Mouse (Mus musculus): Measurements from ENCODE around the gene Myo1f.

DNA sequence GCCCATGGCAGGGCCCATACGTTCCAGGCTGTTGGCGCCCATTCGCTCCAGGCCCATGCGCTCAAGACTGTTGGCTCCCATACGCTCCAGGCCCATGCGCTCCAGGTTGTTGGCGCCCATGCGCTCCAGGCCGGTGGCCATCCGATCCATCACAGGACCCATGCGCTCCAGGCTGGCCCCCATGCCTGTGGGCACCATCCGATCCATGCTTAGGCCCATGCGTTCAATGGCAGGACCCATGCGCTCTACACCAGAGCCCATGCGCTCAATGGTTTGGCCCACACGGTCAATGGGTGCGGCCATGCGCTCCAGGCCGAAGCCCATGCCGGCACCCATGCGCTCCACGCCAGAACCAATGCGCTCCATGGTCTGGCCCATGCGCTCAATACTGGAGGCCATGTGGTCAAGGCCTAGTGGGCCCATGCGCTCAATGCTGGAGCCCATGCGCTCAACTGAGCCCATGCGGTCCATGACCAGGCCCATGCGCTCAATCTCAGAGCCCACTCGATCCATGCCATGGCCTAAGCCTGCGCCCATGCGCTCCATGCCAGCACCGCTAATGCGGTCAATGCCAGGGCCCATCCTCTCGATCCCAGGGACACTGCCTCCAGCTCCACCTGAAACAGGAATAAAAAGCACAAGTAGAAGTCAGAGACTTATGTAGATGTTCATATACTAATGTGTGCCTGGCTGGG is 94.4 kb downstream of the Myo1f start:
- no peak for TF ChIP-seq CTCF (conservative IDR thresholded peaks at IDR 0.05 in 1 of 2, IDR thresholded peaks at IDR 0.05 in 1 of 2; ENCODE audit: low read depth in 2 of 2, low read length in 2 of 2)
- no peak for TF ChIP-seq RAD21 (IDR thresholded peaks at IDR 0.05; ENCODE audit: low read depth, low read length)
- TF ChIP-seq E2F4 (IDR thresholded peaks at IDR 0.05; ENCODE audit: insufficient replicate concordance, low read depth, low read length), result no peak
- TF ChIP-seq POLR2A (IDR thresholded peaks at IDR 0.05; ENCODE audit: low read depth, low read length), result no peak
- no peak for TF ChIP-seq MAFK (IDR thresholded peaks at IDR 0.05; ENCODE audit: insufficient replicate concordance, low read length)
- no peak for TF ChIP-seq ETS1 (conservative IDR thresholded peaks at IDR 0.05; ENCODE audit: low read depth, low read length)

All from CH12.LX (cell line).